Mouse (Mus musculus) hematopoietic stem cell, adult 5-6 weeks (primary cell): ENCODE measurements around the gene Nt5c3b. TPM values are rescaled to one million over a fixed set of nuclear protein-coding genes. Genes with fewer than 3 reads are reported as not detected.

ENCODE experiments used
- ATAC-seq, 2 experiments: fragments of 125-278 bp in 1 of 2; replicated peaks in 1 of 2; 2 replicates each; pipeline ENCODE4 v1.8.0; 2016 to 2017; ENCODE audit warnings: inconsistent platforms in 2 of 2, mild to moderate bottlenecking in 2 of 2, moderate number of reproducible peaks in 2 of 2, low read depth in 1 of 2, moderate TSS enrichment in 1 of 2; ENCODE audit not compliant: low FRiP score in 2 of 2, poor library complexity in 2 of 2, severe bottlenecking in 2 of 2, insufficient read depth in 1 of 2, low TSS enrichment in 1 of 2
- total RNA-seq: library from RNA; stranded (forward); fragments of 172-1452, 232-1000 nt; gene quantifications from 2 replicates; pipeline ENCODE4 v1.2.3, GENCODE M21; 2017

The Nt5c3b gene
- total RNA-seq, 1 experiment from 2014 or later, result 50.2 TPM

GRCm38 (mm10) chr11:100406273-100406672, 35.3 kb downstream of the Nt5c3b start:
- no peak for ATAC-seq

DNA sequence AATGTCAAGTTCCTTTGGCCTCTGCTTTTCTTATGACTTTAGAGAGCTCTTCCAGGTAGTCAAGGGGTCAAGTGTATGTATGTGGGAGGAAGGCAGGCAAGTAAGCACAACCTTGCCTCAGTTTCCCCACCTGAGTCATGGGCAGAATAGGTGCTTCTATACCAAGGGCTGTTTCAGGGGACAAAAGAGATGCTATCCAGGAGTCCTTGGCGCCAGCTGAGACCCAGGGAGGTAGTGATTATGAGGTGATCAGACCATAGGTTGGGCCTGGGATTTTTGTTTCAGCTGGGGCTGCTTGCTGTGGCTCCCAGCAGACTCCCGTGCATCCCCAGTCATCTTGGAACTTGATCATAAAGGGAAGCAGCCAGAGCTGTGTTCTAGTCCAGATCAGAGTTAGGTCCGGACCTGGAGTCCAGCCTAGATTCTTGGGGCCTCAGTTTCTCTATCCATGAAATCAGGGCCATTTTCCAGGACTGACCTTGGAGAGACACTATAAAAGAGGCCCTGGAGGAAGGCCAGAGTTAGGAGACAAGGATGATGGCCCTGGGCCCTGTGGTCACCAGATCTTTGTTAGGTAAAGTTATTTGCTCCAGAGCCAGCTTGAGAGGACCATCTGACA, 37.0 kb downstream of the Nt5c3b start:
- no peak for ATAC-seq

DNA sequence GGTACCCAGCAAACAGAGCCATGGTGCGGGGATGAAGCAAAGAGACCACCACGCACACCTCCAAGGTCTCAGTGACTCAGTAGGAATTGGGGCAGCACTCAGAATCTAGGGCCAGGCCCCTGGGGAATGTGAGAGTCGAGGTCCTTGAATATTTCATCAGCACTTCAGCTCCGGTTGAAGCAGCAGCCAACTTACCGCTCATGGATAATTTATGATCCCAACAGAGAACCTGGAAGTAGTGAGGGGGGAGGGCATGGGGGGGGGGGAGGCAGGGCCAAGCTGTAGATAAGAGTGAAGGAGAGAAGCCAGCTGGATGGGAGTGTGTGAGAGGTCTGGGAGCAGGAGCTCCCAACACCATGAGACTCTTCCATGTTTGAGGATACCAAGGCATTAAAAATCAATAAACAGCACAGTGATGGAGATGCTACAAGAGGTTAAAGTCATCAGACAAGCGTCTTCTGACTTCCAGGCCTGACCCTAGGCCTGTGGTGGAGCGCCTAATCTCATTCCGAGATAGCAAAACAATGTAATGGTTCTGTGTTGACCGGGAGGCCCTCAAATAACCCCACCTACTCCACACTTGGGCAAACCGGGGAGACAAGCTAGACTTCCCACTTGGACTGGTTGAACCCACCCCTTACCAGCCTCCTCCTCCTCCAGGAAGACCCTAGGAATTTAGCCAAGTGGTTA, 38.0 kb downstream of the Nt5c3b start:
- ATAC-seq, result no peak

DNA sequence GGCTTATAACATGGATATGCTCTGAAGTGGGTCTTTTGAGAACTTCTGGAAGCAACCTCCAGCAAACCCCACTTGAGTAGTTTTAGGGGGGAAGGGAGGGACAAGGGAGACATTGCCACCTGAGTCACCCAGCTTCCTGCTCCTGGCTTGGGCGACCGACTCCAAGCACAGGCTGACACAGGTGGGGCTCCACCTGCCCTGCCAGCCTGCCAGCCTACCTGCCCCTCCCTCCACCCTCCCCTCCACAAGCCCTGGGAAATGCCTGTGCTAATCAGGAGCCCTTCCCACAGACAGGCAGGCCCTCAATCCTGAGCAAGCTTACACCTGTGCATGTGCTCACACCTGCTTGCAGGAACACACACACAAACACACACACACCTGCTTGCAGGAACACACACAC, 38.9 kb downstream of the Nt5c3b start:
- no peak for ATAC-seq

- ATAC-seq, result no peak
Observed at GRCm38 (mm10) chr11:100402240-100402639, 39.4 kb downstream of the Nt5c3b start.

GRCm38 (mm10) chr11:100400842-100401241, 40.8 kb downstream of the Nt5c3b start:
- no peak for ATAC-seq

DNA sequence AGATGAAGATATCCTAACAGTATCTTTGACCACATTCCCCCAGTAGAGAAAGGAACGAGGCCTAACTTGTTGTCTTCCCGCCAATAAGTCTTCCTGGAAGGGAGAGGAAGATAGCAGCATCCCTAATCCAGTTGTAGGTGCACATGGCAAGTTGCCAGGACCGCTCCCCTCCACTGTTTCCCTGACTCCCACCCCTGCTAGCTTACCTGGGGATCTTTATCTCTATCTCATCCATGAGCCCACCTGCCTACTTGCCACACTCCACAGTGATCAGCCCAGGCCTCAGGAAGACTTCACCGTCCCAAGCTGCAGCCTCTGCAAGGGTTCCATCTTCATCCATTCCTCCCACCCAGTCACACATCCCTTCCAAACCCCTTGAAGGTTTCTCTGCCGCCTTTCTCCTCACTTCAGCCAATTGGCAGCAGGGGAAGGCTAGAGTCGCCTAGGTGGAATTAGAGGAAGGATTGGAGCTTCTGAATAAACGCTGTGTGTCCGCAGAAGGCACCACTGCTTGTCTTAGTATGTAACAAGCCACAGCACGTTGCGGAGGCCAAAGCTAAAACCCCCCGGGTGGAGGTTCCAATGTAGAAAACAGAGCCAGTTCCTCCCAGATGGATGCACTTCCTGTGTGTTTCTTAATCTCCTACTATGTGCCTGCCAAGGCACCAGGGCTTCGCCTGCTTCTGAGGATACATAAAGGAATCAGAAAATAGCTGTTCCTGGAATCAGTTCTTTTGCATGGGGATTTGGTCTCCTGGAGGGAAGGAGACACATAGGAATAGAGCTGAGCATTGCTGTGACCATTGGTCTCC, 41.7 kb downstream of the Nt5c3b start:
- no peak for ATAC-seq

DNA sequence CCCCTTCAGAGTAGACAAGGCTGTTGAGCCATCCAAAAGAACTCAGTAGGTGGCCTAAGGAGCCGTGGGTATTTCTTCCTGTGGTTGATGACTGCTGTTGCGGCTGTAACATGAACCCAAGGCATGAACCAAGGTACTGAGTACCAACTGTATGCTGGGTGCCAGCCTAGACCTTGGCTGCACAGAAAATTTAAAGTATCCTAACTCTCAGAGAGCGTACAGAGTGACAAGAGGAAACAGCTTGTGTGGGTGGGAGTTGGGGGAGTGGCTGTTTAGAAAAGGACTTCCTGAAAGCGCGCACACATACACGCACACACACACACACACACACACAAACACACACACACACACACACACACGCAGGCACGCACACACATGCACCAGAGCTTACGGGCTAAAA, 42.3 kb downstream of the Nt5c3b start:
- peak; percentile 14 to 34; a peak in 2 of 4 replicates for ATAC-seq

DNA sequence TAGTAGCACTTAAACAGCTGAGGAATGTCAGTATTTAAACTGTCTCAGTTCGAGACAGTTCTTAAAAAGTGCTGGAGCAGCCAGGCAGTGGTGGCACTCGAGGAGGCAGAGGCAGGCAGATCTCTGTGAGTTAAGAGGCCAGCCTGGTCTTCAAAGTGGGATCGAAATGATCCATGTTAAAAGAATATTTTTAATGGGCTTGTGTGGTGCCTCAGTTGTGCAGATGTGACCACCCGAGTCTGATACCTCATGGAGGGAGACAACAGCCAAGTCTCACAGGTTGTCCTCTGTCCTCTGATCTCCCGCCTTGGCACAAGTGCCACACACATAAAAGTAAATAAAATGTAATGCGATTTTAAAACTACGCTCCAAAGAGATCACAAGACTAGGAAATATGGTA, 43.1 kb downstream of the Nt5c3b start:
- no peak for ATAC-seq

- peak; percentile 93 to 95 for ATAC-seq
Observed at GRCm38 (mm10) chr11:100397600-100398389, 43.8 kb downstream of the Nt5c3b start, which contains the start of gene Jup. Gene Jup, minus strand, starts transcription at chr11:100397763.

- ATAC-seq, result no peak
Observed at GRCm38 (mm10) chr11:100396886-100397599, 44.6 kb downstream of the Nt5c3b start.

DNA sequence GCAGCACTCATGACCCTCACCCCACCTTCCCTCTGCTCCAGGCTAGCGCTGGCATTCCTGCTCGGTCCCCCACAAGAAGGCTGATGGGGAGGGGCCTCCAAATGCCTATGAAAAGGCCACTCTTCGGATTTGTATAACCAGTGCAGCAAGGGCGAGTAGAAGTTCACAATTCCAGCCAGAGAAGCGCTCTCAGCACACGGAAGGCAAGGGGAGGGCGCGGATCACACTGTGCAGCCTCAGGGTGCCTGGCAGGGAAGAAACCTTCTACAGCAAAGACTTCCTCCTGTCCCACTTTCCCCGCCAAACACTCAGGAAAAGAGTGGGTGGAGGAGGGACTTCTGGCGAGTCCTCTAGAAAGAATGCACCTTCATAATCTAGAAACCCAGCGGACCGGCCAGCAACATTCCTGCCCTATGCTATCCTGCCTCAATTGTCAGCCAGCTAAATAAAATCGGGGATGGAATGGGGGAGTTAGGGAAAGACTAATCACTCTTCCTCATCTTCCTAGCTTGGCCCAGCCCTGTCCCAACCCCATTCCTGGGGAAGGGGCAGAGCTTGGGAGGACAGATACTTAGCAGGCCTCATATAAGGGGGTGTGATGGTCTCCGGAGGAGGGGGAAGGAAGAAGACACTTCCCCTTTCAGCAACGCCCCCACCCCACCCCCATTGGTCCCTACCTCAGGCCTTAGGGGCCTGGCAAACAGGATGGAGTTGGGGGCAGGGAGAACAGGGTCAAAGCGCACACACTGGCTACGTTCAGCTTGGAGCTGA, 45.6 kb downstream of the Nt5c3b start:
- no peak for ATAC-seq

- ATAC-seq, result no peak
Observed at GRCm38 (mm10) chr11:100395200-100395599, 46.4 kb downstream of the Nt5c3b start.

DNA sequence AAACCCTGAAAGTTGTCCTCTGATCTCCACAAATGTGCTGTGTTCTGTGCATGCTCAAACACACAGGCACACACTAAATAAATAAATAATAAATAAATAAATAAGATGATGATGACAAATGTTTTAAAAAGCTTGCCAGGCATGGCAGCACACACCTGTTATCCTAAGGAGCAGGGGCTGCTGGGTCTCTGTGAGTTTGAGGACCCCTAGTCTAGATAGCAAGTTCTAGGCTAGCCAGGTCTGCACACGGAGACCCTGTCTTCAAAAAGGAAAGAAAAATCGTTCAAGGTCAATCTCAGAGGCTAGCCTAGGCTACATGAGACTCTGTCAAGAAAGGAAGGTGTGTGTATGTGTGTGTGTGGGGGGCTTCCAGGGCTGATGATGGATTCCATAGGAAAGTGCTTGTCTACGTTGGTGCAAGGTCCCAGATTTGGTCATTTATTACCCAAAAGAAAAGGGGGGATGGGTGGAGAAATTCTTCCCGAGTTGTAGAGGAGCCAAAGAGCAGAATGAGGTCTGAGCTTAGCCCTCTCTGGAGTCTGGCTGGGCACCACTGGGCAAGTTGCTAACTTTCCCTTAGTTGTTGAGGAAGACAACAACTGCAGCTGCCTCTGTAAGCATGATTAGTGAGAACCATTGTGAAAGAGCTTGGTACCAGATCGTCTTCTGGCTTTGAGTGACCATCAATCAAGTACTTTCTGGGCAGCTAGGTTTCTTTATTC, 47.1 kb downstream of the Nt5c3b start:
- no peak for ATAC-seq

DNA sequence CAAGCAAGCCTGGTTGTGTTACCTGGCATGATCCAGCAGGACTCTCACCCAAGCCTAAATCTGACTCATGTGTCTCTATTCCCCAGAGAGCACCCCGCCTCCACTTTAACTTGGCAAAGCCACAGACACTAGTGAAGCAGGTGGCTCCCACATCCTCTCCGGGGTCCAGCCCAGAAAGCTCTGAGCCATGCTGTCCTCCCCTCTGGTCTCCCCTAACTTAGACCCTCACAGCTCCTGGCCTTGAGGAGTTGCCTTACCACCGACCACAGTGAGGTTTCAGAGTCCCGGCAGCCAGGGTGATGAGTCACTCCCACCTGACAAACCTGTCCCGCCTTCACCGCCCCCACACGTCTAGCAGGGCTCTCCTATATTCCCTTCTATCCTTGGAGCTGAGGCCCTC, 47.9 kb downstream of the Nt5c3b start:
- no peak for ATAC-seq

- no peak for ATAC-seq
Observed at GRCm38 (mm10) chr11:100392958-100393357, 48.6 kb downstream of the Nt5c3b start.
